Mouse (Mus musculus): ENCODE measurements around the gene Cilp2.

DNA sequence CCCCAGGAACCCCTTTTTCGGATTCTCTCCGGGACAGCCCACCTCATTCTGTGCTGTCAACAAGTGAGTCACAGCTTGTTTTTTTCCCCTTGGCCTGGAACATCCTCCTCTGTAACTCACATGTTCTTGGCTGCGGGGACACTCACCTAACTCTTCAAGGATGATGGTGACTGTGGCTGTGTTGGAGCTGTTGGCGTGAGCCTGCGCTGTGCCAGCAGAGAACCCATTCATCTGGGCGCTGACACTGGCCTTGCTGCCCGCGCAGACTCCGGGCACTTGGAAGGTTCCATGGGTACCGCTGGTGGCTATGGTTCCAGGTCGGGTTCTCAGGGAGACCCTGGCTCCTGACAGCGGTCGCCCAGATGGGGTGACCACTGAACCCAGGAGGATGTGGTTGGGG lies 3.3 kb downstream of the Cilp2 start:
- TF ChIP-seq CTCF (IDR thresholded peaks at IDR 0.05) (no peak), EP300 (IDR thresholded peaks at IDR 0.05) (no peak)
